Mouse (Mus musculus) spleen, postnatal 36 days (tissue): ENCODE data around the gene Olfr522.

ENCODE experiments used
- DNase-seq, 2 experiments: peaks; one replicate each; pipeline ENCODE4 v3.0.0; 2022; ENCODE audit warnings: low spot score in 2 of 2, mixed read lengths in 1 of 2

Olfr522 gene

DNA sequence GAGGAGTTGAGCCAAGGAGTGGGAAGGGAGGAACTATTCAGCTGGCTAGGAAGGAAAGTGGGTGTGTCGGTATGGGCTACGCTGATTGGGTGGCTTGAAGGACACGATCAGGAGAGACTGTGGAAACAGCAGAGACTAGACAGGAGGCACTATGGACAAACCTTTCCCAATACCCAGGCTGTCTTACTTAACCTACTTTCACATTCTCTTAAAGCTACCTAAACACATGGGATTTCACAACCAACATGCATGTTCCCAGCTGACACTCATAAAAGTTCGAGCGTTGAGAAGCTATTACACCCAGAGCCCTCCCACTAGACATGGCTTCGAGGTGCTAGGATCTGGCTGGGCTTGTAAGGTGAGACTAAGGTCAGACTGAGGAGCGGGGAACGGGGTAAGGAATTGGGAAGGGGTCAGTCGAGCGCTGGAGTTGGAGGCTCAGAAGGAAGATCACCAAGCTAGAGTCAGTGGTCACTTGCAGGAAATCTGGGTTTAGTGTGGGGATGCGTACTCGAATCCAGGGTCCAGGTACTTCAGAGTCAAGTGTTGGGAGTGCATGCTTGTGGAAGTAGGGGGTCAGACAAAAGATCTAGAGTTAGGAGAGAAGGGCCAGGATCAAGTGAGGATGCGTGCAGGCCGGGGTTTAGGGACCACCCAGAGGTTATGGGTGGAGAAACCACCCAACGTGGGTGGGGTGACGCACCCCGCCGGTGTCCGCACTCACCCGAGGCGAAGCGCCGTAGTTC is 48.8 kb downstream of the Olfr522 start, which contains the start of gene Paox:
Gene Paox, plus strand, starts transcription at position 217 of the 746 bp plus-strand sequence.
- peak in 1 of 2 experiments; percentile 29 for DNase-seq

DNA sequence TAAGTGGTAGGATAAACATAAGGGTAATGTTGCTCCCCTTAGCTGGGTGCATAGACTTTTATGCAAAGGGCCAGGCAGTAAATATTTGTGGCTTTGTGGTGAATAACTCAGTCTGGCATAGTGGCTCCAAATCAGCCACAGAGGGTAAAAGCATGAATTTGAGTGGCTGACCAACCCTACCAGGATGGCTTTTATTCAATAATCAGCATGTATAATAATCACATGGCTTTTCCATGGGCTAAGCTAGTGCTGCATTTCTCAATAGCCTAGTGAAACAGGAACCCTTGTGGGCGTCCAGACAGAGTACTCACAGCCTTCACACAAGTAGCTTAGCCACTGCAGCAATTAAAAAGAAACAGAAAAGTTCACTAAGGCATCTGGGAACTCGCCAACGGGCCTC is 52.6 kb downstream of the Olfr522 start:
- no peak for DNase-seq
